Mouse (Mus musculus) common myeloid progenitor, adult 5-6 weeks (primary cell): ENCODE measurements around the gene Selenov. TPM values are rescaled to one million over a fixed set of nuclear protein-coding genes. Genes with fewer than 3 reads are reported as not detected.

ENCODE experiments used
- ATAC-seq: replicated peaks from 2 replicates; pipeline ENCODE4 v1.8.0; 2016; ENCODE audit warnings: low read depth, mild to moderate bottlenecking, moderate TSS enrichment, inconsistent platforms; ENCODE audit not compliant: poor library complexity, severe bottlenecking
- total RNA-seq: library from RNA; stranded (forward); fragments of 200-1000, 187-1606 nt; gene quantifications from 2 replicates; pipeline ENCODE4 v1.2.3, GENCODE M21; 2017

Selenov gene
- total RNA-seq = not detected in 2 replicates

DNA sequence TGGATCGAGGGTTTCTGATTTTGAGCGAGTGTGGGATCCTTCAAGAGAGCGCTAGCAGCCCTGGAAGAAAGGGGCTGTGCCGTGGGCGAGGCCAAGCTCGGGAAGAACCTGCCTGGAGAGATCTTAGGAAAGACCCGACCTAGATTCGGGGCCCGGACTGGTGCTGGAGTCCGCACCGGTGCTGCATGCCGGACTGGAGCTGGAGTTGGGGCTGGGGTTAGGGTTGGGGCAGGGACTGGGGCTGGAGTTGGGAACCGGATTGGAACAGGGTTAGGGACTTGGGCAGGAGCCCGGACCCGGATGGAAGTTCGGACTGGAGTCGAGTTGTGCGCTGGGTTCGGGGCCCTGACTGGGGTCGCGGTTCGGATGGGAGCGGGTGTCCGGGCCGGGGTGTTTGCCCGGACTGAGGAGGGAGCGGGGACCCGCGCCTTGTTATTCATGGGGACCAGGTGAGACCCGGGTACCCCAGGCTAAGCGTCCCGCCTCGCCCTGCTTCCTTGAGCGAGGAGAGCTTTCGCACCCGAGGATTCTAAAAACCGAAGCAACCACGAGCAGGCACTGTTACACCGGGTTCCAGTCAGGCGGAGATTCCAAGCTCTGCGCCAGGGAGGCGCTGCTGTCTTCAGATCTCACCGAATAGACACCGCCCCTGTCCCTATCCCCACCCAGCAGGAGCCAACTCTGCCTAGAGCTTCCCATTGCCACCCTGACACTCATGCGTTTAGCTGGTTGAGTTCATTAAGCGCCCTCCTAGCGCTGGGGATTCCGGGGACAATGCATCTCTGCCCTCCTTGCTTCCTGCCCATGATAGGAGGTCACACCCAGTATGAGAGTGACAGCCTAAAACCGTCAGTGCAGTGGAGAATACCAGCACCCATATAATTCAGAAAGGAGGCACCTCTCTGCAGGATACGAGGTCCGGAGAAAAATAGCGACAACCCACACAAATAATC, at the start of gene Selenov:
Gene Selenov, minus strand, starts transcription at position 549 of the 953 bp plus-strand sequence.
- ATAC-seq = peak; percentile 31; the same call in 1 of the 2 replicates

GRCm38 (mm10) chr7:28339213-28339917, 48.4 kb upstream of the Selenov start:
- peak; percentile 76 for ATAC-seq

- ATAC-seq = peak; percentile 93
Observed at GRCm38 (mm10) chr7:28338108-28338998, 47.4 kb upstream of the Selenov start, which contains the start of gene Supt5. Gene Supt5, minus strand, starts transcription at chr7:28338746.

DNA sequence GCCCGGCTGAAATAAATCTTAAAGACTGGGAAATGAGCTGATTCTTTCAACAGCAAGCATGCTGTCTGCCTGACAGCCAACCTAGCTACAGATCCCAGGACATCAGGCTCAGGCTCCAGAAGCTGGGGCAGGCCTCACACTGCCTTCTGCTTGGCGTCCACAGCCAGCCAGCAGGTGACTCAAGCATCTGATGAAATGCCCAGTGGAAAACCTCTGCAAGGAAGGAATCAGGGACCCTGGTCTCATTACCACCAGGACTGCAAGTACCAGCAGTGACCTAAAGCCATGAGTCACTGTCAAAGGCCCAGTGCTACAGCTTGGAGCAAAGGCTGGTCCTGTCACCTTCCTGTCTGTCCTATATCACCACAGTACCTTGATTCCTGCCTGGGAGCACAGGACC, 44.5 kb upstream of the Selenov start:
- ATAC-seq = no peak

DNA sequence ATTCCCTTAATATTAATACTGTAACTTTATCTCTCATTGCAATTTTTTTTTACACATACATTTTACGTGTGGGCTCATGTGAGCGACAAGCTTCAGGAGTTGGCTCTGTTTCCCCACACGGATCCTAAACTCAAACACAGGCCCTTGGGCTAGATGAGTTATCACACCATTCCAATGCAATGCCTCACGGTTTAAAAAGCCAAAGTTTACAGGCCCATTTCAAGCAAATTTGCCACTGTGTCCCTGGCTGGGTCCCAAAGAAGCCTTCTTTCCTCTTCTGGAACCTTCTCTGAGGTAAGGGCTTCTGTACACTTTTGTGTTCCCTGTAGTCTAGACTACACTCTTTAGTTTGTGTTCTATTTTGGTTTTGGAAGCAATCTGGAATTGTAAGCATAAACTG, 43.5 kb upstream of the Selenov start:
- no peak for ATAC-seq

DNA sequence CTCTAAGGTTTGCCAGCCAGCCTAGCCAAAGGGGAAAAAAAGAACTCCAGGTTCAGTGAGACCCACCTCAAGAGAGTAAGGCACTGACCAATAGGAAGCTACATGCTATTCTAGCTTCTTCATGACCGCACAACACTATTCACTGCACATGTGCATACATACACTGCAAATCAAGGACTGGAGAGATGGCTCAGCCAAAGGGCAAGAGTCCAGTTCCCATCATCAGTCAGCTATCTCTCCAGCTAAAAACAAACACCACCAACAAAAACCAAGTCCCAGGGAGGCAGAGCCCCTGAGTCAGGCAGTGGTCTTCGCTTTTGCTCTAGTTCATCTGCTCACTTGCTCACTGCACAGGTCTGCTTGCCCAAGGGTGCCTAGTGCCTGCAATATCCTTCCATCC, 37.3 kb upstream of the Selenov start:
- no peak for ATAC-seq

GRCm38 (mm10) chr7:28326457-28326856, 35.5 kb upstream of the Selenov start:
- ATAC-seq = no peak

GRCm38 (mm10) chr7:28325293-28325692, 34.3 kb upstream of the Selenov start:
- no peak for ATAC-seq

DNA sequence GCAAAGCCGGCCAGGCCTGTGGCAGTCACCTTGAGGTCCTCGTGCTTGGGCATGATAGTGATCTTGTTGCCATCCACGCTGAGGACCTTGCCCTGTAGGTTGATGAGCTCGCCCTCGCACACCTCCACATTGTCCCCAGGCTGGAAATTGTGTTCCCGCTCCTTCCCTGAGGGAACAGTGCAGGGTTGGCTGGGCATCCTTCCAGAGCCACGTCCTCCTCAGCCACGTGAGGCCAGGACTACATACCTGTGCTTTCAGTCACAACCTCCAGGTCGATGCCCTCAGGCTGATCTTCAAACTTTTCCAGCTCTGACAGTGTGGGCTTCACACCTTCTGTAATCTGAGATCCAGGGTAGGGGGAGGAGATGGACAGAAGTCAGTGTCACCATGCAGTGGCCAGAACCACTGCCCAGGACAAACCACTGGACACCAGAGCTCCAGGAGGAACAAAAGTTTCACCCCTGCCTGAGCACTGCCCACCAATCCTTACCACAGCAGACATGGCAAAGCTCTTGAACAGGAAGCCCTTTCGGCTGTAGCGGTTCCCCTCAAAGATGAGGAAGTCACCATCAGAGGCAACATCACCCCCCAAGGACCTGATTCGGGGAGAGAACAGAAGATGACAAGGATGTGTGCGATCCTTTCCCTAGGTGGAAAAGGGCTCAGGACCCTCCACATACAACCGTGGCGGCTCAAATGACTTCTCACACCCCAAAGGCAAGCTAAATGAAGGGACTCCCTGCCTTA, 31.2 kb upstream of the Selenov start:
- peak; percentile 92 for ATAC-seq

GRCm38 (mm10) chr7:28318714-28319113, 27.7 kb upstream of the Selenov start:
- ATAC-seq = no peak

DNA sequence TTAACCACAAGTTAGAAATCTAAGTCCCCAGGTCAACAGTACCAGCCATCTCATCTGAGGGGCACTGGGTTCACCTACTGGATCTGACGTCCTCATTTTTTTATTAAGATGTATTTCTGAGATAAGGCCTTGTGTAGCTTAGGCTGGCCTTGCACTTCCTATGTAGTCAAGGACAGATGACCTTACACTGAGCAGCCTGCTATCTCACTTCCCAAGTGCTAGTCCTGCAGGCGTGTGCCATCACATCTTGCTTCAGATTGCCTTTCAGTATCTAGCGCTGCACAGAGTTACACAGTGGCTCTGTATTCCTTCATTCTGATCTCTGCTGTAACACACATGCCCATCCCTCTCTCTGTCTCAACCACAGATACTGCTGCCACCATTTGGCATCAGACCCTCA, 27.1 kb upstream of the Selenov start:
- no peak for ATAC-seq

DNA sequence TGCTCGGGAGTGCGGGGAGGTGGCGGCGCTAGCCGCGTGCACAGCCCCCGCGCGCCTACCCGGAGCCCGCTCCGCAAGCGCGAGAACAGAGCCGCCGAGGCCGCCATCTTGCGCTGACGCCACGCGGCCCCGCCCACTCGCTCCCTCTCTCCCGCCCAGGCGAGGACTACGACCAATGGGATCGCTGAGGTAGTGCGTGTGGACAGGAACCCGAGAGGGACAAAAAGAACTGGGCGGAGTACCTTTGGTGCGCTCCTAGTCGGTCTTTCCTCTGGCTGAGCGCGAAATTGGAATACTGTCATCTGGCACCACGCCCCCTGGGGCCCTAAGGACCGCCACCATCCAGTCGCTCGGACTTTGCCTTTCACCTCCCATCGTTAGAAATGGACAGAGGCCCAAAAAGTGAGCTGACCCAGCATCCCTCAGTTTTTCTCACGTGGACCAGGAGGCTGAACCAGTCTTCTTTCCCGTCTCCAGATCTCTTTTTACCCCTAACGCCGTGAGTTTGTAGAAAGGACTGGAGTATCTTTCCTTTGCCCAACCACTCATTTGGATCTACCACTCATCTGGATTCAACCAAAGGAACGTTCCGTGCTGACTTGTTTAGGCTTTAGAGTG, 21.0 kb upstream of the Selenov start, which contains the start of gene Timm50:
Gene Timm50, minus strand, starts transcription at position 147 of the 618 bp plus-strand sequence.
- peak; percentile 100 for ATAC-seq

DNA sequence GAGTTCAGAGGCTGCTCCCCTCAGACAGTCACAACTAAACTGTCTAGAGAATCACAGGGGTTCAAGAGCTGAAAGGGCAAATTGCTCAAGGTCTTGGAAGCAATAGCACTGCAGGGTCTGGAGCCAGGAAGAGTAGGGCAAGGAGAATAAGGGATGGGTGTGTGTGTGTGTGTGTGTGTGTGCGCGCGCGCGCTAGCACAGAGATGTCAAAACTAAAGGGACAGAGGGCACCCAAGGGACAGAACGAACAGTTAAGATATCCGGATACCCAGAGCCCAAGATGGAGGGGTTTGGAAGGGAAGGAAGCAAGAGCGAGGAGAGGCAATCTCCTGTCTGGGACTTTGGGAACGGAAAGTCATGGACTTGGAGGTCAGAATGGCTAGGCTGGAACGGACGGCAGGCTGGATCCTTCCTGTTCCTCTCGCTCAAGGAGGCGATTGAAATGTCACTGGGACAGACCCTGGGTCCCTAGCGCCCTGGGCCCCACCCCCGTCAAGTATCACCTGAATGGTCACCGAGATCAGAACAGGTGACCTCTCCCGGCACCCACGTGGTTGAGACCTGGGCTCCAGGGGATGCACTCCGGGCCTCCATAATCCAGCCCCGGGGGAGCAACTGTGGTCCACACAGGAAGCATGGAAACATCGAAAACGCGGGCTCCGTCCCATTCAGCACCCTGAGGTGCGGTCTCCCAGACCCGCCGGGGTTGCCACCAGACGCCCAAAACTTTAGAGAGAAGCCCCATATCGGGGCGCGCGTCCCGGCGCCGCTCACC, 20.4 kb upstream of the Selenov start:
- 0 out of 2 replicates have a peak, but pooled peaks have one; percentile 2 for ATAC-seq

- no peak for ATAC-seq
Observed at GRCm38 (mm10) chr7:28309737-28310136, 18.8 kb upstream of the Selenov start.

DNA sequence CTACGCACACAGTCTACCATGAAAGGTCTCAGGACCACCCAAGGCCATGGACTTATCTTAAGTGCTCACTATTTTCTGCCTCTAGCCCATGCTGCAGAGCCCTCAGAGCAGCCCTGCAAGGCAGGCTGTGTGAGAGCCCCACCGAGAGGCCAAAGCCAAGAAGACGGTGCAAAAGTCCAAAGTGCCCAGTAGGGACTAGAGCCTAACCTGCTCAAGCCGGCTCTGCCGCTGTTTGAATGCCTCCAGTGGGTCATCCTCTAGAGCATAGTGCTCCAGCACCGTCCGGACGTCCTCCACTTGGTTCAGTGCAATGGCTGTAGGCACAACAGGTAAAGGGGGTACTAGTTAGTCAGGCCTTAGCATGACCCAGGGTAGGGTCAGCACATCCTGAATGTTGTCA, 15.2 kb upstream of the Selenov start:
- ATAC-seq = no peak

DNA sequence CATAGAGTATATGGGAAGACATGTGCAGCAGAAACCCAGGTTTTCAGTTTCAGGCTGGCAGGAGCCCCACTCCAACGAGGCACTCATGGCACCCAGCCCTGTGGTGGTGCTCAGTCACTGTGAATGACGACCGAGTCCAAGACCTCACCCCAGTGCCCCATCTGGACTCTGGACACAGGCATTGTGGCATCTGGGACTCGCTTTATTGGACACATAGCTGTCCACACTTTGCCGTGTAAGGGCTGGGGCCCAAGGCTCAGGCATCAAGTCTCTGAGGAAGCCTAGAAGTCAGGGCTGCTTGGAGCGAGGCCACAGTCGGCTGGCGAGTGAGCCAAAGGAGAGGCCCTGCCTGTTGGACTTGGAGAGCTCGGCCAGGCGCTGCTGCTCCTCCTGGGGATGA, 14.7 kb upstream of the Selenov start:
- ATAC-seq = no peak

DNA sequence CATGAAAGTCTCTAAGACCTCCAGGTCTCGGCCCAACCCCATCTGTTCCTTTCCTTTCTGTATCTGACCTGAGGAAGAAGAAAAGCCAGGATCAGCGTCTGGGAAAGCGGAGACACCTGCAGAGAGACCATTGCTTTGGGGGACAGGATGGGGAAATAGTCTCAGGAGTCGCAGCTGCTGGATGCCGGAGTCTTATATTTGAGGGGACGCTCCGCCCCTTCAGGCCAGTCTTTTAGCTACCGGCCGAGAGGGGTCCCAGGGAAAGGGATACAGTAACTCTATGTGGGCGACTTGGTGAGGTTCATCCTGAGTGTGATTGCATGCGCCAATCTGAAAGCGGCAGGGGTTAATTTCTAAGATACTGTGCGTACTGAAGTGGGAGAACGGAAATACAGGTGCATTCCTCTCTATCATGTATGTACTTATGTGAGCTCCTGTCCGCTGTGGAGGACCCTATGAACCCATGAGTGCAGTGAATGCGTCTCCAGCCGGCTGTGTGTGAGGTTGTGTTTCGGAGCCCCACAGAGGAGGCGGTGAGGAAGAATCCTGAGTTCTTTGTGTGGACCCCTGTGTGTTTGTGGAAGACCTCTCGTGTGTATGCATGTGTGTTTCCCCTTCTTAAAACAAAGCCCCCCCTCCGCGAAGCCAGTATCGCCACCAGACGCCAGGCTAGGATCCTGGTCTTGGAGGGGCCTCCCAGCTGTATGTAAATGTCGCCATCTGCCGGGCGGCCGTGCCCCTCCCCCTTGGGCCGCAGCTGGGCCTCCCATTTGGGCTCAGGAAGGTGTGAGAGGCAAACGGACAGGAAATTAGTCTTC, 10.8 kb upstream of the Selenov start, which contains the start of gene Dll3:
Gene Dll3, minus strand, starts transcription at position 623 of the 818 bp plus-strand sequence.
- peak; percentile 44 for ATAC-seq
